Mouse (Mus musculus): ENCODE data around the gene Gm21708.
"Not testable (repeated sequence)": the region's sequence is repeated elsewhere in the genome, so short reads cannot be mapped to it uniquely, and the experiment has no call there.

Gm21708 gene

GRCm38 (mm10) chrY:3410067-3410466 lies at the start of gene Gm21708, which contains the start of gene Gm21704:
TSS of gene Gm21708 (minus strand) at chrY:3410167.
TSS of gene Gm21704 (minus strand) at chrY:3410167.
- ATAC-seq (ENCODE audit: low TSS enrichment) = not testable (repeated sequence)

All from frontal cortex, adult (tissue).